Mouse (Mus musculus): ENCODE measurements around the gene Mpv17. TPM values are rescaled to one million over a fixed set of nuclear protein-coding genes. Genes with fewer than 3 reads are reported as not detected.
A peak's percentile ranks its signal among the peaks of the same experiment; 100 is the strongest.

Mpv17 gene
- polyA plus RNA-seq, 1 experiment from 2014 or later: 59.2 TPM

DNA sequence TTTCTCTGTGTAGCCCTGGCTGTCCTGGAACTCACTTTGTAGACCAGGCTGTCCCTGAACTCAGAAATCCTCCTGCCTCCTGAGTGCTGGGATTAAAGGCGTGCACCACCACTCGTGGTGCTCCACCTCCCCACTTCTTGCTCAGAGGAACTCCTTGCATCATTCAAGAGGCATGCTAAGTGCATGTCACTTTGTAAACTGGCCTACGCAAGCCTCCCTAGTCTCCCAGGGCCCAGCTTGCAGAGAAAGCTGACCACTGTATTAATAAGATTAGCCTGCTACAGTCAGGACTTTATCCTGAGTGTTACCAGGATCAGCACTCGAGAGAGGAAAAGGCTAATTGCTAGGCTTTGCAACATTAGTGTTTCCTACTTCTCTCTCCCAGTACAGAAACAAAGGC, 14.6 kb upstream of the Mpv17 start:
- DNase-seq (ENCODE audit: low spot score): no peak
- no peaks in the 10 kb centered on the region for H3K9me3 ChIP-seq
- no peaks in the 10 kb centered on the region for H3K4me1 ChIP-seq (replicated peaks)
- no peak overlapping the region for H3K27ac ChIP-seq
- H3K36me3 ChIP-seq: peaks cover 98% of the 10 kb centered on the region
- H3K27me3 ChIP-seq (ENCODE audit: insufficient read depth, poor library complexity, severe bottlenecking): no peaks in the 10 kb centered on the region
- WGBS: 94% methylated on average over 4 of the region's 4 CpGs
- no peak overlapping the region for H3K4me3 ChIP-seq

DNA sequence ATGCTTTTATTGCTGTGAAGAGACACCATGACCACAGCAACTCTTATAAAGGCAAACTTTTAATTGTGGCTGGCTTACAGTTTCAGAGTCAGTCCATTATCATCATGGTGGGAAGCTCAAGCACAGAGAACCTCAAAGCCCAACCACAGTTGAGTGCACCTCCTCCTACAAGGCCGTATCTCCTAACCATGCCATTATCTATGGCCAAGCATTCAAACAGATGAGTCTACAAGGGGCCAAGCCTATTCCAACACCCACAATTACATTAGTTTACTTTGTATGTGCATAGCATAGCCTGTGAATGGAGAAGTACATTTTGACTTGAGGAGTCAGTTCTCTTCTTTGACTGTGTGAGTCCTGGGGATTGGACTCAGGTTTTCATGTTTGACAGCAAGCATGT, 10.8 kb upstream of the Mpv17 start:
- H3K4me3 ChIP-seq: no peak overlapping the region
- H3K4me1 ChIP-seq (replicated peaks): no peaks in the 10 kb centered on the region
- H3K36me3 ChIP-seq: peaks cover 100% of the 10 kb centered on the region
- H3K9me3 ChIP-seq: no peaks in the 10 kb centered on the region
- H3K27ac ChIP-seq: no peak overlapping the region
- no peaks in the 10 kb centered on the region for H3K27me3 ChIP-seq (ENCODE audit: insufficient read depth, poor library complexity, severe bottlenecking)
- no peak for DNase-seq (ENCODE audit: low spot score)
- WGBS: 96% methylated on average over 1 of the region's 1 CpGs

GRCm38 (mm10) chr5:31162462-31162861, 8.4 kb upstream of the Mpv17 start:
- no peaks in the 10 kb centered on the region for H3K4me1 ChIP-seq (replicated peaks)
- DNase-seq (ENCODE audit: low spot score): no peak
- H3K27me3 ChIP-seq (ENCODE audit: insufficient read depth, poor library complexity, severe bottlenecking): no peaks in the 10 kb centered on the region
- no peak overlapping the region for H3K4me3 ChIP-seq
- no peaks in the 10 kb centered on the region for H3K9me3 ChIP-seq
- peaks cover 100% of the 10 kb centered on the region for H3K36me3 ChIP-seq
- no peak overlapping the region for H3K27ac ChIP-seq

DNA sequence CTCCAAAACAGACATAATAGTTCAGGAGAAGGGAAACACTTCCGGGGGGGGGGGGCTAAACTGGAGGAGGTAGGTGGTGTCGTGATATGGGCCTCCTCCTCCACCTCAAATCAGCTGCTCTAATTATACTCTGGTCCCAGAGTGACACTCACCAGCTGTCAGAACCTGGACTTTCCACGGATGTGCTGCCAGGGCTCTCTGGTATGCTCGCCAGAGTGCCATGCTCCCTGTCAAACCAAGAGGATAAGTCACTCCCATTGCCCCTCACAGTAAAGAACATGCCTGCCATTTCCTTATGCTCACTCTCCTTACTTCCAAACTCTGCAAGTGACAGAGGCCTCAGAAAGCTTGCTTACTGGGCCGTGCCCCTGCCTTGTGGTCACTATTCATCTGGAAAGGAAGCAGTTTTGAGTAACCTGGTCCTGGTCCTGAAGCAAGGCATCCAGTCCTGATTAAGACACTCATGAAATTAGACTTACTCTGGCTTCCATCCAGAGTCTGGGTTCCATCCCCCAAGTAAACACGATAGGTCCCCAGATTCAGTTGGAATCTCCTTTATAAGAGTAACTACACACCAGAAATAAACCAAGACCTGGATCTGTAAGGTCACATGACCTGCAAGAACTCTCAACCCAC, 417 bp downstream of the Mpv17 start:
- DNase-seq (ENCODE audit: low spot score): no peak
- WGBS: 42% methylated on average over 6 of the region's 6 CpGs
- Histone ChIP-seq H3K4me3 (peak overlapping the region; percentile 69), H3K36me3 (peaks cover 62% of the 10 kb centered on the region), H3K27me3 (ENCODE audit: insufficient read depth, poor library complexity, severe bottlenecking) (no peaks in the 10 kb centered on the region), H3K27ac (peak overlapping the region; percentile 87), H3K9me3 (no peaks in the 10 kb centered on the region), H3K4me1 (replicated peaks) (peaks cover 13% of the 10 kb centered on the region)

DNA sequence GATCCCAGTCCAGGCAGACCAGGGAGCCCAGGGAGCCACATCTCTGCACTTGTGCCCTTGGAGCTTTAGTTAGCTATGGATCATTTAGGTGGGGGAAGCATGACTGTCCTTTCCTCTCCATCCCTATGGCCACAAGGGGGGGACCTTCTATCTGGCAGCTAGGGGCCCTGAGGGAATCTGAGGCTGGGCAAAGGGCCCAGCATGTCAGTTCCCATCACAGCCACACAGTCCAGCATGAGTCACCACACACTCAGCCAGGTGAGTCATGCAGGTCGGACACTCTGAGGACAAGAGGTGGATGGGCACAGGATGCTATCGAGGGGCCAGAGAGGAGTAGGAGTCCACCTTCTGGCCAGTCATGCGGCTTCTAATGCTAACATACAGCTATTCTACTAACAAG, 2.3 kb downstream of the Mpv17 start:
- no peak overlapping the region for H3K27ac ChIP-seq
- DNase-seq (ENCODE audit: low spot score): no peak
- 89% methylated on average over 3 of the region's 3 CpGs for WGBS
- peaks cover 13% of the 10 kb centered on the region for H3K4me1 ChIP-seq (replicated peaks)
- H3K4me3 ChIP-seq: no peak overlapping the region
- H3K27me3 ChIP-seq (ENCODE audit: insufficient read depth, poor library complexity, severe bottlenecking): no peaks in the 10 kb centered on the region
- H3K36me3 ChIP-seq: peaks cover 59% of the 10 kb centered on the region
- H3K9me3 ChIP-seq: no peaks in the 10 kb centered on the region

DNA sequence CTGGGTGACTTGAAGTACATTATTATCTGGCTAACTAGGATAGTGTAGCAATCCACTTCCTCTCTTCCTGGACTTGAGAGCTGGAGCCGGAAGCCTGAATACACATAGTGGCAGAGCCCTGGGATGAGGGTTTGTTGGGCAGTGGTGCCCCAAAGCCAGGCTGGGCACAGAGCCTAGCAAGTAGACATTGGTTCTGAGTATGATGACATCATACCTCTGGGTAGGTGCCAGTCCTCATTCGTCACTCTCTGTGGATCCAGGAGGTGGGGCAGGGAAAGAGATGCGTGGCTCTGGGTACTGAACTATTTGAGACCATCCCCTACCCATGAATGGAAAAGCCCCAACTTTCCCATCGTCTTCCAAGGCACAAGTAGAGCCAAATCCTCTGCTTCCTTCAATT, 4.3 kb downstream of the Mpv17 start:
- Histone ChIP-seq H3K27me3 (ENCODE audit: insufficient read depth, poor library complexity, severe bottlenecking) (no peaks in the 10 kb centered on the region), H3K9me3 (no peaks in the 10 kb centered on the region), H3K27ac (no peak overlapping the region), H3K36me3 (peaks cover 59% of the 10 kb centered on the region), H3K4me3 (no peak overlapping the region), H3K4me1 (replicated peaks) (peaks cover 12% of the 10 kb centered on the region)
- no peak for DNase-seq (ENCODE audit: low spot score)
- WGBS: 95% methylated on average over 4 of the region's 4 CpGs

DNA sequence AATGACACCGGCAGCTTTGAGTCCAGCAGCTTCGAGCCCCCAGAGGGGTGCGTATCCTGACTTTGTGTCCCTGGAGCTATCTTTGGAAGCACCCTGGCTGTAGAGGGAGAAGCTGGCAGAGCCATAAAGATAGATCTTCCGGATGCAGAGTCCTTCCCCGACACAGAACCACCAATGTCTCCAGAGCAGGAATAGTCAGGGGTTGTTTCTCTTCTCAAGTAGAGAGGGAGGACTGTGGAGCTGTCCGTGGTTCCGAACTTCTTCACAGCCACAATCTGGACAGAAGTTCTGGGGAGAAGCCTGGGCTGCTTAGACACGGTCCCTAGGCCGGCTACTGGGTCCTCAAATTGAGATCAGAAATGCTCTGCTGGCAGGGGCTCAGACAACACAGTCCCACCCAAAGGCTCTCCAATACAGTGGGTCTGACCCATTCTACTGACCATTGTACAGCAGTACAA, 15.1 kb downstream of the Mpv17 start:
- H3K9me3 ChIP-seq: no peaks in the 10 kb centered on the region
- H3K36me3 ChIP-seq: peaks cover 21% of the 10 kb centered on the region
- H3K27me3 ChIP-seq (ENCODE audit: insufficient read depth, poor library complexity, severe bottlenecking): peaks cover 63% of the 10 kb centered on the region
- peak; percentile 25 for DNase-seq (ENCODE audit: low spot score)
- H3K27ac ChIP-seq: no peak overlapping the region
- peaks cover 30% of the 10 kb centered on the region for H3K4me1 ChIP-seq (replicated peaks)
- H3K4me3 ChIP-seq: peak overlapping the region; percentile 47
- 14% methylated on average over 9 of the region's 9 CpGs for WGBS

DNA sequence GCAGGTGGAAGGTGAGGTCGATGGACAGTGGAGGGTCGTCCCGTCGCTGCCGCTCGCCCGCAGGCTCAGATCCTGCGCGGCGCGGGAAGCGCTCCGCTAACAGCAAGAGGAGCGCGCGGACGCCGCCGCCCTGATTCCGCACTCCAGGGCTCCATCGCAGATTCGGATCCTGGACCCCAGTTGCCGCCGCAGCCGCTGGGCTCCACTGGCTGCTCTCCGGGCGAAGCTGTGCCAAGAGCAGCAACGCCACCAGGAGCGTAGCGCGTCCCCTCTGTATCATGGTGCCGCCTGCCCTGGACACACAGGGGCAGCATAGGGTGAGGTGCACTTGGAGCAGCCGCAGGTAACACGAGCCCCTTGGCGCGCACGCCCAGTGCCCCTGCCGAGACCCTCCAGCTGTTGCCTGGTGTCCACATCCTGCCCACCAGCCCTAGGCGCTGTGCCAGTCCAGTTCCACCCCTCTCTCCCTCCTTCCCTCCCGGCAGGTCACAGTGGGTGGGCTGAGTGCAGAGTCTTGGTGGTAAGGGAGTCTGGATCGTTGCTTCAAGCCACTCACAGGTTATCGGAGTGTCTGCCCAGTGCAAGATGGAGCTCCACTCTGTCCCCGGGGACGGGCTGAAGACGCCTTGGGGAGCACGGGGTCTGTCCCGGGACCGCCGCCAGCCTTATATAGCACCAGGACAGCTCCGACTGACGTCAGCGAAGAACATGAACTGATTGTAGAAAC, 15.6 kb downstream of the Mpv17 start, which contains the start of gene Ucn:
Ucn (minus strand) TSS at position 589 of the 727 bp plus-strand sequence.
- Histone ChIP-seq H3K36me3 (peaks cover 15% of the 10 kb centered on the region), H3K27me3 (ENCODE audit: insufficient read depth, poor library complexity, severe bottlenecking) (peaks cover 68% of the 10 kb centered on the region), H3K4me1 (replicated peaks) (peaks cover 30% of the 10 kb centered on the region), H3K27ac (no peak within 1 kb of the TSS), H3K4me3 (peak within 1 kb of the TSS; percentile 47), H3K9me3 (no peaks in the 10 kb centered on the region)
- 2% methylated on average over 52 of the region's 52 CpGs for WGBS
- DNase-seq (ENCODE audit: low spot score): peak; percentile 14

- Histone ChIP-seq H3K27ac (no peak overlapping the region), H3K36me3 (peaks cover 11% of the 10 kb centered on the region), H3K4me1 (replicated peaks) (peaks cover 30% of the 10 kb centered on the region), H3K9me3 (no peaks in the 10 kb centered on the region), H3K4me3 (peak overlapping the region; percentile 47), H3K27me3 (ENCODE audit: insufficient read depth, poor library complexity, severe bottlenecking) (peaks cover 70% of the 10 kb centered on the region)
- peak; percentile 35 for DNase-seq (ENCODE audit: low spot score)
- under 1% methylated on average over 13 of the region's 13 CpGs for WGBS
Observed at GRCm38 (mm10) chr5:31137658-31138057, 16.4 kb downstream of the Mpv17 start.

DNA sequence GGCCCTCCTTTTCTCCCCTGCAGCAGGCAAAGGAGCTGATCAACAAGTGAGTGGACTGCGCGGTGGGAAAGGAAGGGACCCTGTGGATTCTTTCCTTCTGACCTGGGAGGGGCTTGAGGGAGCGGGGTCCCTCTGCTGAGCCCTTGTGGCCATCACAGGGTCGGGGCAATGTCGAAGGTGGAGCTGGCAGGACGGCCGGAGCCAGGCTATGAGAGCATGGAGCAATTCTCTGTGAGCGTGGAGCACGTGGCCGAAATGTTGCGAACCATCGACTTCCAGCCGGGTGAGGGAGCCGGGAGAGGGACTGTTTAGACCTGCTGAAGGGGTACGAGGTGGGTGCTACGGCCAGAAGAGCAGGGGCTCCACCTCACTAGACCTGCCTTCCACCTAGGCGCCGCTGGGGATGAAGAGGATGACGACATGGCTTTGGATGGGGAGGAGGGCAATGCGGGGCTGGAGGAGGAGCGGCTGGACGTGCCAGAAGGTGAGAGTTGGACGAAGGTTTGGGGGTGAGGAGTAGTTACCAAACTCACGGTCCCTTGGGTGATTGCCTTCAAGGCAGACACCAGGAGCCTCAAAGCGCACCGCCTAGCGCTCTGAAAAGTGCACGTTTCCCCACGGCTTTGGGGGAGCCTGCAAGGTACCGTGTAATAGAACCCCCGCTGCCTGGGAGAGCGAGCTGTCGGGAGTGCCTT, 17.2 kb downstream of the Mpv17 start:
- under 1% methylated on average over 33 of the region's 33 CpGs for WGBS
- peak; percentile 31 for DNase-seq (ENCODE audit: low spot score)
- peak overlapping the region; percentile 47 for H3K4me3 ChIP-seq
- H3K36me3 ChIP-seq: peaks cover 8% of the 10 kb centered on the region
- peaks cover 30% of the 10 kb centered on the region for H3K4me1 ChIP-seq (replicated peaks)
- H3K27ac ChIP-seq: no peak overlapping the region
- no peaks in the 10 kb centered on the region for H3K9me3 ChIP-seq
- H3K27me3 ChIP-seq (ENCODE audit: insufficient read depth, poor library complexity, severe bottlenecking): peaks cover 74% of the 10 kb centered on the region

DNA sequence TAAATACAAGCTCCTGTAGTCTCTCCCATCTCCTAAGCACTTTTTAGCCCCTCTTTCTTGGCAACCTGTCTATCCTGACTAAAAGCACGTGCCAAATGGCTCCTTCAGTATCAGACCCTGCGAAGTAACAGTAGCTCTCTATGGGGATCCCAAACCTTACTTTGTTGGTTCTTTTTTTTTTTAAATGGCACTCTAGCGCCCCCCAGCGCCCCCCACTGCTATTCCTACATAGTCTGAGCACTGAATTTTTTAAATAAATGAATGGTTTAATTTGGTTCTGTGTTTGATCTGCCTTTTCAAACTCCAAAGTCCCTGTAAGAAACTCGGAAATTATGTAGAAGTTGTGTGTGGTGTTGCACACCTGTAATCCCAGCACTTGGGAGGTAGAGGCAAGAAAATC, 28.0 kb downstream of the Mpv17 start:
- Histone ChIP-seq H3K27ac (no peak overlapping the region), H3K4me1 (replicated peaks) (no peaks in the 10 kb centered on the region), H3K4me3 (no peak overlapping the region), H3K9me3 (no peaks in the 10 kb centered on the region), H3K27me3 (ENCODE audit: insufficient read depth, poor library complexity, severe bottlenecking) (no peaks in the 10 kb centered on the region), H3K36me3 (no peaks in the 10 kb centered on the region)
- WGBS: 40% methylated on average over 5 of the region's 5 CpGs
- no peak for DNase-seq (ENCODE audit: low spot score)

GRCm38 (mm10) chr5:31123481-31123880, 30.6 kb downstream of the Mpv17 start:
- H3K9me3 ChIP-seq: no peaks in the 10 kb centered on the region
- no peaks in the 10 kb centered on the region for H3K27me3 ChIP-seq (ENCODE audit: insufficient read depth, poor library complexity, severe bottlenecking)
- no peak overlapping the region for H3K27ac ChIP-seq
- H3K4me1 ChIP-seq (replicated peaks): no peaks in the 10 kb centered on the region
- no peak for DNase-seq (ENCODE audit: low spot score)
- no peak overlapping the region for H3K4me3 ChIP-seq
- H3K36me3 ChIP-seq: no peaks in the 10 kb centered on the region
- WGBS: 40% methylated on average over 2 of the region's 2 CpGs

- no peaks in the 10 kb centered on the region for H3K4me1 ChIP-seq (replicated peaks)
- H3K9me3 ChIP-seq: no peaks in the 10 kb centered on the region
- no peak overlapping the region for H3K4me3 ChIP-seq
- no peak for DNase-seq (ENCODE audit: low spot score)
- WGBS: 84% methylated on average over 8 of the region's 8 CpGs
- peaks cover 9% of the 10 kb centered on the region; the same call in 1 of the 2 replicates for H3K27me3 ChIP-seq (ENCODE audit: insufficient read depth, poor library complexity, severe bottlenecking)
- H3K27ac ChIP-seq: no peak overlapping the region
- no peaks in the 10 kb centered on the region for H3K36me3 ChIP-seq
Observed at GRCm38 (mm10) chr5:31121111-31121510, 32.9 kb downstream of the Mpv17 start.
